9 mouse cellular contexts compared by ENCODE assay signal in the genomic region with DNA sequence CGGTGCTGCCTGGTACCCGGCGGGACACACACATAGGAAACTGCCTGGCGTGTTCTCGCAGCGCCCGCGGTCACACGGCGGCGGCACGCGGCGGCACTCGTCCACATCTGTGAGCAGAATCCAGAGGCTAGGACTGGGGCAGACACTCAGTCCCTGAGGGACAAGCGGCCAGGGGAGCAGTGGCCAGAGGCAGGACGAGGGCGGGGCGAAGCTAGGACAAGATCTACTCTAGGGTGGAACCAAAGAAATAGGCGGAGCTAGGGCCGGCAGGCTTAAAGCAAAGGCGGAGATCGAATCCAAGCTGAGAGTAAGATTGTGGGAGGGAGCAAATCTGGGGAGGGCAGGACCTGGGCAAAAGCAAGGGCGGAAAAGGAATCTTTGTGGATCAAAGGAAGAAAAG. TPM values are rescaled to one million over a fixed set of nuclear protein-coding genes. Genes with fewer than 3 reads are reported as not detected.
DNase-seq lines count a peak whose midpoint lies in the region; ATAC-seq and TF ChIP-seq lines count a peak whose summit lies in the region.
"Had no signal": no experiment of that assay in that cellular context is flagged by ENCODE, and none has a peak within 500 bp of the region (broad histone marks: within the 10 kb centered on the region; RNA-seq: fewer than 3 reads in every experiment).

No protein-coding gene starts in this region.

- H3K36me3 ChIP-seq in spleen, adult 2 months (ENCODE audit: control insufficient read depth, insufficient read depth, low read length) = no peaks in the 10 kb centered on the region
- H3K36me3 ChIP-seq in hindbrain, embryonic 12.5 days = no peaks in the 10 kb centered on the region
- H3K36me3 ChIP-seq in limb, embryonic 13.5 days = peaks cover 20% of the 10 kb centered on the region
- H3K36me3 ChIP-seq in midbrain, embryonic 14.5 days (ENCODE audit: control insufficient read depth, insufficient read depth, low read length) = no peaks in the 10 kb centered on the region
- H3K36me3 ChIP-seq: G1E had no signal

- no peak for TF ChIP-seq POLR2A in spleen, adult 2 months (IDR thresholded peaks at IDR 0.05; ENCODE audit: low read depth, low read length)

- peak overlapping the region; percentile 19; the same call in 1 of the 2 replicates for H3K4me3 ChIP-seq in spleen, adult 2 months (ENCODE audit: extremely low read depth, insufficient read depth, insufficient read length)
- peak overlapping the region; percentile 25 for H3K4me3 ChIP-seq in hindbrain, embryonic 12.5 days
- peak overlapping the region; percentile 37 for H3K4me3 ChIP-seq in limb, embryonic 13.5 days
- H3K4me3 ChIP-seq in midbrain, embryonic 14.5 days (replicated peaks; ENCODE audit: low read depth, low read length) = peak overlapping the region; percentile 15; the same call in 1 of the 2 replicates

- 0 out of 2 replicates have a peak, but pooled peaks have one; percentile 11 for ATAC-seq in hindbrain, embryonic 12.5 days (ENCODE audit: low FRiP score)
- 0 out of 2 replicates have a peak, but pooled peaks have one; percentile 42 for ATAC-seq in limb, embryonic 13.5 days (ENCODE audit: low FRiP score, low read depth)
- no peak; the same call in 1 of the 2 replicates for ATAC-seq in midbrain, embryonic 14.5 days (ENCODE audit: low FRiP score, low TSS enrichment)

- no peak for TF ChIP-seq CTCF in spleen, adult 2 months (IDR thresholded peaks at IDR 0.05; ENCODE audit: extremely low read depth, insufficient read depth, insufficient read length, insufficient replicate concordance)

- H3K27ac ChIP-seq in spleen, adult 2 months (ENCODE audit: insufficient read depth, low read length) = no peak overlapping the region
- no peak overlapping the region for H3K27ac ChIP-seq in hindbrain, embryonic 12.5 days
- H3K27ac ChIP-seq in limb, embryonic 13.5 days = no peak overlapping the region
- no peak overlapping the region for H3K27ac ChIP-seq in midbrain, embryonic 14.5 days (replicated peaks; ENCODE audit: low read depth, low read length)

- peak overlapping the region; percentile 51 for H3K4me2 ChIP-seq in hindbrain, embryonic 12.5 days (replicated peaks)
- H3K4me2 ChIP-seq in limb, embryonic 13.5 days (replicated peaks) = peak overlapping the region; percentile 60
- H3K4me2 ChIP-seq in midbrain, embryonic 14.5 days (ENCODE audit: low read length) = peak overlapping the region; percentile 44

- H3K9ac ChIP-seq in hindbrain, embryonic 12.5 days = no peak overlapping the region; the same call in none of the 2 replicates
- H3K9ac ChIP-seq in limb, embryonic 13.5 days = peak overlapping the region; percentile 57; the same call in 1 of the 2 replicates
- no peak overlapping the region; the same call in 1 of the 2 replicates for H3K9ac ChIP-seq in midbrain, embryonic 14.5 days (replicated peaks; ENCODE audit: low read length)

- 3% methylated on average over 24 of the region's 24 CpGs for WGBS in spleen, adult 2 months
- WGBS in hindbrain, embryonic 12.5 days = under 1% methylated on average over 24 of the region's 24 CpGs
- WGBS in limb, embryonic 13.5 days = 3% methylated on average over 24 of the region's 24 CpGs
- WGBS in midbrain, embryonic 14.5 days = 1% methylated on average over 24 of the region's 24 CpGs

- peaks cover 13% of the 10 kb centered on the region for H3K4me1 ChIP-seq in spleen, adult 2 months (ENCODE audit: control insufficient read depth, insufficient read depth, insufficient read length)
- H3K4me1 ChIP-seq in hindbrain, embryonic 12.5 days = peaks cover 25% of the 10 kb centered on the region
- H3K4me1 ChIP-seq in limb, embryonic 13.5 days = peaks cover 35% of the 10 kb centered on the region
- H3K4me1 ChIP-seq in midbrain, embryonic 14.5 days (ENCODE audit: control insufficient read depth, insufficient read depth, low read length) = peaks cover 9% of the 10 kb centered on the region; the same call in 1 of the 2 replicates

- no peak for DNase-seq in spleen, adult 2 months (ENCODE audit: low read depth in 1 of 2, low spot score in 2 of 2)
- DNase-seq in spleen, adult 18-20 months = no peak
- peak; percentile 49 for DNase-seq in forelimb bud, embryonic 11.5 days (ENCODE audit: low read depth, low spot score)
- DNase-seq in midbrain, embryonic 14.5 days = peak; percentile 56
- DNase-seq in layer of hippocampus, adult 11-12 months (ENCODE audit: low spot score) = no peak
- no peak for DNase-seq in left cerebral cortex, adult 18-20 months (ENCODE audit: low spot score in 2 of 2)

- H3K9me3 ChIP-seq in hindbrain, embryonic 12.5 days (replicated peaks) = no peaks in the 10 kb centered on the region; the same call in 1 of the 2 replicates
- H3K9me3 ChIP-seq in limb, embryonic 13.5 days = no peaks in the 10 kb centered on the region
- no peaks in the 10 kb centered on the region for H3K9me3 ChIP-seq in midbrain, embryonic 14.5 days (ENCODE audit: control insufficient read depth, low read length)
- H3K9me3 ChIP-seq: G1E had no signal

- no peaks in the 10 kb centered on the region for H3K27me3 ChIP-seq in spleen, adult 2 months (ENCODE audit: control insufficient read depth, insufficient read depth, low read length)
- H3K27me3 ChIP-seq in hindbrain, embryonic 12.5 days = peaks cover 87% of the 10 kb centered on the region
- peaks cover 89% of the 10 kb centered on the region for H3K27me3 ChIP-seq in limb, embryonic 13.5 days
- peaks cover 58% of the 10 kb centered on the region for H3K27me3 ChIP-seq in midbrain, embryonic 14.5 days (ENCODE audit: control insufficient read depth, insufficient read depth, low read length)

RNA-seq across cellular contexts. Expression of gene Ltbp4, which starts 11.8 kb away (rescaled TPM):
- polyA plus RNA-seq in spleen, adult 2 months (2012; rRNA removed) = 157 and 164 TPM in 2 replicates
- polyA plus RNA-seq in hindbrain, embryonic 12.5 days (2016; fragmentation: Nextera tagmentation; extraction: Ambion mirVana) = 8.7 and 8.9 TPM in 2 replicates
- polyA plus RNA-seq in limb, embryonic 13.5 days (2015; fragmentation: Nextera tagmentation; extraction: Ambion mirVana) = 25.8 and 29.3 TPM in 2 replicates
- polyA plus RNA-seq in midbrain, embryonic 14.5 days (2014; fragmentation: Nextera tagmentation; extraction: Ambion mirVana) = 6.4 and 7.4 TPM in 2 replicates
- total RNA-seq in left cerebral cortex, adult 18-20 months (2021) = 10 to 100 TPM; 42.2 to 46.6 TPM

RNA-seq across cellular contexts. Expression of gene Shkbp1, which starts 30.1 kb away (rescaled TPM):
- polyA plus RNA-seq in spleen, adult 2 months (2012; rRNA removed) = 130 and 166 TPM in 2 replicates
- 72.4 and 76.2 TPM in 2 replicates for polyA plus RNA-seq in hindbrain, embryonic 12.5 days (2016; fragmentation: Nextera tagmentation; extraction: Ambion mirVana)
- 49.2 and 54.5 TPM in 2 replicates for polyA plus RNA-seq in limb, embryonic 13.5 days (2015; fragmentation: Nextera tagmentation; extraction: Ambion mirVana)
- polyA plus RNA-seq in midbrain, embryonic 14.5 days (2014; fragmentation: Nextera tagmentation; extraction: Ambion mirVana) = 50.4 and 52.5 TPM in 2 replicates
- total RNA-seq in left cerebral cortex, adult 18-20 months (2021) = 10 to 100 TPM; 27.9 to 33.2 TPM

RNA-seq across cellular contexts. Expression of gene Gm20479, which starts 31.5 kb away (rescaled TPM):
- 0.47 and 0.54 TPM in 2 replicates for polyA plus RNA-seq in spleen, adult 2 months (2012; rRNA removed)
- 0.43 and 0.59 TPM in 2 replicates for polyA plus RNA-seq in hindbrain, embryonic 12.5 days (2016; fragmentation: Nextera tagmentation; extraction: Ambion mirVana)
- polyA plus RNA-seq in limb, embryonic 13.5 days (2015; fragmentation: Nextera tagmentation; extraction: Ambion mirVana) = not detected in 2 replicates
- polyA plus RNA-seq in midbrain, embryonic 14.5 days (2014; fragmentation: Nextera tagmentation; extraction: Ambion mirVana) = not detected in 2 replicates
- not detected for total RNA-seq in left cerebral cortex, adult 18-20 months (2021)
- total RNA-seq: G1E had no signal

Comparison
In these comparisons a context has a peak if more than half of its experiments do, and no peak if none do; other contexts are left out.
1. DNase-seq: peak in forelimb bud, embryonic 11.5 days (single experiment) and midbrain, embryonic 14.5 days (single experiment); none in spleen, adult 2 months (0 of 2), spleen, adult 18-20 months (0 of 2), layer of hippocampus, adult 11-12 months (single experiment) and left cerebral cortex, adult 18-20 months (0 of 2).
2. Peak in every context shown above with its lines, with median percentiles within 50 percentile points of each other: H3K4me3 ChIP-seq and H3K4me2 ChIP-seq.